Mouse (Mus musculus): ENCODE results near the gene Hadhb.

DNA sequence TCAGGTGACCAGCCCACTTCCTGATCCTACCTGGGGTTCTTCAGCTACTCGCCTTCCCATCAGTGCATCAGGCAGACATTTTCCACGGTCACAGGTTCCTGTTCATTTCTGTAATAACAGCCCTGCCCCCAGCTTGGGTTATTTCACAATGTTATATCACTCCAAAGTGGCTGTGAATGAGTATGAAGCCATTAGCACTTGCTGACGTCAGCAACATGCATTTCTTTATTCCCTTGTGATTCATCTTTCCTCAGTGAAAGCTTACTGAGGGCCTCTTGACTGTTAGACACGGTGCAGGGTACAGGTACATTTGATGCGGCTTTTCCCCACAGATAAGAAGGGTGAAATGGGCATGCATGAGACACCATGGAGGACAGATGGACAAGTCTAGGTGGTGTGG, 60.9 kb downstream of the Hadhb start:
- TF ChIP-seq CTCF (IDR thresholded peaks at IDR 0.05; ENCODE audit: low read depth) (no peak), EP300 (IDR thresholded peaks at IDR 0.05; ENCODE audit: low read depth) (no peak)

Data from heart, postnatal 0 days (tissue).